Mouse (Mus musculus) activated CD4-positive, CD25-positive, alpha-beta regulatory T cell, adult 4 months (primary cell): ENCODE results near the gene Exosc6. TPM values are rescaled to one million over a fixed set of nuclear protein-coding genes. Genes with fewer than 3 reads are reported as not detected.
"Not testable (repeated sequence)": the region's sequence is repeated elsewhere in the genome, so short reads cannot be mapped to it uniquely, and the experiment has no call there.

Source experiments
- ATAC-seq: one replicate; pipeline ENCODE4 v1.8.0; 2017
- polyA plus RNA-seq, 2 experiments: library from polyadenylated mRNA; unstranded; fragments of 100-300 nt; shearing (Covaris generic); gene quantifications; one replicate each; pipeline ENCODE4 v1.2.1; 2017

The Exosc6 gene
- polyA plus RNA-seq, 2 experiments from 2014 or later = not detected

DNA sequence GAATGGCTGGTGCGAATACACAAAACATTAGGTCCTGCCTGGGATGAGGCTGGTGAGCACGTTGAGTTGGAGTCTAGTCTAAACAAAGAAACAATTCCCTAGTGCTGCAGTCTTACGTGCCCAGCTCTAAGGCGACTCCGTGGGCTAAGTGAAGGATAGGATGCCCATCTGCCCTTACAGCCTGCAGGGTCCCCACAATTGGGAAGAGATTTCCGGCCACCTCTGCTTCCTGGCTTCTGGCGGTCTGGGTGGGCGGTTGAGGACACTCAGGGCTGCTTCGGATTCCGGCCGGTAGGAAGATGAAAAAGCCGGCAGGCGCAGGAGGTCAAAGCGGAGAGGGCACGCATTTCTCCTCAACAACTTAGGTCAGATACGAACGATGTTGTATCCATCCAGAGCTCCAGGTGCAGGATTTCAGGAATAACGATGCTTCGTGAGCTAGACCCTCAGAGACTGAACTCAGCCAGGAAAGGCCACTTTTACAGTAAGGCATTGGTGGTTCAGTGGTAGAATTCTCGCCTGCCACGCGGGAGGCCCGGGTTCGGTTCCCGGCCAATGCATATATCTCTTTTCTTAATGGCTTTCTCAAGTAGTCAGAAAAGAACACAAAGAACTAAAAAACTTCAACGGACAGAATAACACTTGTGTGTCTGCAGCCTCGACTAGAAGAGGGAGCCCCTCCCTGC is 6.1 kb downstream of the Exosc6 start:
- peak; percentile 90 for ATAC-seq

GRCm38 (mm10) chr8:111062893-111063292 is 6.8 kb downstream of the Exosc6 start:
- ATAC-seq = no peak

- no peak for ATAC-seq
These were observed 10.2 kb downstream of the Exosc6 start for GRCm38 (mm10) chr8:111066308-111066707.

GRCm38 (mm10) chr8:111067439-111067838 is 11.3 kb downstream of the Exosc6 start:
- ATAC-seq = no peak

- not testable (repeated sequence) for ATAC-seq
These were observed 12.5 kb downstream of the Exosc6 start for GRCm38 (mm10) chr8:111068660-111069059.

- ATAC-seq = no peak
These were observed 19.8 kb downstream of the Exosc6 start for GRCm38 (mm10) chr8:111075926-111076325.

- ATAC-seq = no peak
These were observed 23.3 kb downstream of the Exosc6 start for GRCm38 (mm10) chr8:111079461-111079860.

DNA sequence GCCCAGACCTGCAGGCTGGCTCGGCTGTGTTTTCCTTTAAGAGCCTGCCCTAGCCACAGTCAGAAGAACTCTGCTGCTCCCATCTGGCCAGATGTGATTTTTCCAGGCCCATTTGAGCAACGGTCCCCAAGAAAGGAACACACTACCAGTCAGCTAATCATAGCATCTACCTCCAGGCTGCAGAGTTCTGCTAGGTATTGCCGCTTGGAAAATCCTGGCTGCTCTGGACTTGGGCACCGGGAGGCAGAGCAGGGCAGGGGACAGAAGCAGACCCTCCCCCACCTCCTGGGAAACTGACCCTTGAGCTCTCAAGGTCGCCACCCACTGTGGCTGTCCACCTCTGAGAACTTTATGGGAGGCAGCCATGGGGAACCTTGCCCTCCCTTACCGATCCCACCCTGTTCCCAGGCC is 23.7 kb downstream of the Exosc6 start:
- ATAC-seq = no peak

DNA sequence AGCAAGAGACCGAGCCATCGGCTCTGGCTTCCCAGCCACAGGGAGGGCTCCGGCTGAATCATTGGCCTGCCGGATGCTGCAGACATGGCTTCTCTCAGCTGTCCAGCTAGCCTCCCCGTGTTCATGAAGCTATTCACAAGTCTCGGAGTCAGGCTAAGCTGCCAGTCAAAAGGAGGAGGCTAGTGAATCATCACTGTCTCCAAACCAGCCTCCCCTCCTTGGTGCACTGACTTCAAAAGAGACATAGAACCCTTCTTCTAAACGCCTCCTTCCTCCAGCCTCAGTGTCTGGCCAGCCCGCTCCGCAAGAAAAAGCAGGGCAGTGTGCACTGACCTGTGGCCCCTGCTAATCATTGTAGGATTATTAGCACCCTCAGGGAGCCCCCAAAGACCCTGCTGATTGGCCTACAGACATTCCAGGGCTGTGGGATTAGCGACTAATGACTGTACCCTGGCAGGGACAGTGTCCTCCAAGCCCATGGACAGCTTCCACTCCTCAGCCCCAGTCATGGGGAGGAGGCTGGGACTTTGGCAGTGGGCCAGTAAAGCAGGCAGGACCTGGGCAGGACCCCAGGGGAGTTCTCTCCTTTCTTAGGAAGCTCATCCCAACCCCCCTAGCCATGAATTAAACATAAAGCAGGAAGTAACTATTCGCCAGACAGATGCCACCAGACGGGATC is 25.6 kb downstream of the Exosc6 start:
- no peak for ATAC-seq

DNA sequence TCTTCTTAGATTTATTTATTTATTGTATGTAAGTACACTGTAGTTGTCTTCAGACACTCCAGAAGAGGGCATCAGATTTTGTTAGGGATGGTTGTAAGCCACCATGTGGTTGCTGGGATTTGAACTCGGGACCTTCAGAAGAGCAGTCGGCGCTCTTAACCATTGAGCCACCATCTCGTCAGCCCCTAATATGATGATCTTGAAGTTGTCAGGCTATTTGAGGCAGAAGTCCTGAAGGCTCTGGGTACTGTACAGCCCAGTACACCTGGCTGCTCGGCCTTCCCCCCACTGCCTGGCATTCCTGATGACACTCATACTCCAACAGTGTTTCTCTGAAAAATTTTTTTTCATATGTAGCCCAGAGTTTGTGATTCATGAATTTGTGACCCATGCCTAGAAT is 27.8 kb downstream of the Exosc6 start:
- ATAC-seq = not testable (repeated sequence)

DNA sequence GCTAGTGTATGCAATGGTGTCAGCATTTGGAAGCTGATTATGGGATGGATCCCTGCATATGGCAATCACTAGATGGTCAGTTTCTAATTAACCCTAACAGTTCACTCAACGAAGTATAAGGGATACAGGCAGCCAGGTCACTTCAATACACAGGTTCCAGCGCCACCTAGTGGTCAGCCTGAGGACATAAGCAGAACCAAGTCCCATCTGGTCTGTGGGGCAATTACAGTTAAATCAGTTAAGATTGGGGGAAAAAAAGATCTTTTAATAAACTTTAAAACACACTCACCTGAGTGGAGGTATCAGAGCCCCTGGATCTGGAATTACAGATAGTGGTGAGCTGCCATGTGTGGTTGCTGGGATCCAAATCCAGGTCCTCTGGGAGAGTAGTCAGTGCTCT is 34.0 kb downstream of the Exosc6 start:
- peak; percentile 40 for ATAC-seq

- no peak for ATAC-seq
These were observed 35.6 kb downstream of the Exosc6 start for GRCm38 (mm10) chr8:111091706-111092105.

DNA sequence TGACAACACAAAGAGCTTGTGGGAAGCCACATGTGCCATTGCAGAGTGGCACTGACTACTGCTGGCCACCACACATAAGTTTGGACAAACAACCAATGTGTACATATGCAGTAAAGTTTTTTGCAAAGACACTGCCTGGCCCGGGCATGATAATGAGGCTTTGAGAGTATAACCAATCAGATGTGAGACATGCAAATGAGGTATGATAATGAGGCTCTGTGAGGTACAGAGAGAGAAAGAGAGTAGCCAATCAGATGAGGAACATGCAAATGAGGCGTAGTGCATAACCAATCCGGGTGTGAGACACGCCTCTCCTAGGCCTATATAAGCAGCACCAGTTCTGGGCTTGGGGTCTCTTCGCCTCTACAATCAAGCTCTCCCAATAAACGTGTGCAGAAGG is 36.2 kb downstream of the Exosc6 start, which contains the start of gene Clec18a:
Gene Clec18a, minus strand, starts transcription at position 101 of the 400 bp plus-strand sequence.
- ATAC-seq = not testable (repeated sequence)

GRCm38 (mm10) chr8:111093865-111094718 is 38.0 kb downstream of the Exosc6 start, which contains the start of gene Pdpr:
Gene Pdpr (plus strand): TSS chr8:111094630.
- peak; percentile 76 for ATAC-seq

DNA sequence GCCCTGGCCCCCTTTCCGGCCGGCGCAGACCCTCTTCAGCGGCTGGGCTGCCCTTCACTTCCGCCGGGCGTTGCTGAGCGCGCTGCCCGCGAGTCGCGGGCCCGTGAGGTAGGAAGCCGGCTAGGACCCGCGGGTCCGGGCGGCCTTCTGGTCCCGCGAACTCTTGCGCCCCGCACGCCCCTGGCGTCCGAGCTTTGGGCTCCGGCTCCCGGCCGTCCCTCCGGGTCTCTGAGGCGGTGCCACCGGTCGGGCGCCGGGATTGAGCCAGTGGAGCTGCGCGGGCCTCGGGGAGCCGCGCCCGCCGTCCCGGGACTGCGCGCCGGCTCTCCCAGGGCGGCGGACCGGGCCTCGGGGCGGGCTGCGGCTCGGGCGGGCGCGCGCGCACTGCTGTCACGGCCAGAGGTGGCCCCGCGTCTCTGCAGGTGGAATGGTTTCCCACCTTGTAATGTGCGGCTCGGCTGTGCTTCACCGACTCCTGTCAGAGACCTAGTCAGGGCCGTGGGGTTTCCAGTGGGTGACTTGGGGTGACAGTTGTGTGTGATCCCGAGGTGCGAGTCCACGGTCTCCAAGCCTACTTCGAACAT is 38.7 kb downstream of the Exosc6 start:
- peak; percentile 43 for ATAC-seq

Other genes starting within 250 kb of the Exosc6 start
- 10 to 100 TPM; 52.3 to 53.6 TPM for gene Cog4, start 209.7 kb upstream of the Exosc6 start, polyA plus RNA-seq
- gene Sf3b3, start 209.6 kb upstream of the Exosc6 start, polyA plus RNA-seq = 10 to 100 TPM; 79.7 to 89.2 TPM
- 1 to 10 TPM; 1.9 to 2.3 TPM for gene Fuk, start 153.9 kb upstream of the Exosc6 start, polyA plus RNA-seq
- gene St3gal2, start 136.4 kb upstream of the Exosc6 start, polyA plus RNA-seq = 10 to 100 TPM in 1 of 2 experiments, 1 to 10 TPM in 1; 8.7 to 10.1 TPM
- 10 to 100 TPM; 13.2 to 14.0 TPM for gene Ddx19a, start 58.5 kb upstream of the Exosc6 start, polyA plus RNA-seq
- gene Ddx19b, start 24.6 kb upstream of the Exosc6 start, polyA plus RNA-seq = 1 to 10 TPM; 6.5 to 8.2 TPM
- gene Aars, start 23.2 kb upstream of the Exosc6 start, polyA plus RNA-seq = 10 to 100 TPM; 14.0 to 20.3 TPM
- gene Clec18a, start 36.1 kb downstream of the Exosc6 start, polyA plus RNA-seq = not detected
- gene Pdpr, start 38.3 kb downstream of the Exosc6 start, polyA plus RNA-seq = 1 to 10 TPM; 8.0 to 8.6 TPM
- 10 to 100 TPM; 28.3 to 28.7 TPM for gene Glg1, start 202.9 kb downstream of the Exosc6 start, polyA plus RNA-seq
- gene Rfwd3, start 243.9 kb downstream of the Exosc6 start, polyA plus RNA-seq = 10 to 100 TPM; 26.8 to 30.2 TPM